Mouse (Mus musculus): ENCODE results near the gene Rab7b.

Gene Rab7b

GRCm38 (mm10) chr1:131739481-131740160 lies 51.1 kb downstream of the Rab7b start:
- no peak for DNase-seq

- no peak for DNase-seq
These were observed 55.5 kb downstream of the Rab7b start, which contains the start of gene Slc26a9 for GRCm38 (mm10) chr1:131743868-131744464. Slc26a9 (plus strand) TSS chr1:131744022.

- no peak for DNase-seq
These were observed 56.9 kb downstream of the Rab7b start for GRCm38 (mm10) chr1:131745391-131745790.

- no peak for DNase-seq
These were observed 59.3 kb downstream of the Rab7b start for GRCm38 (mm10) chr1:131747761-131748160.

GRCm38 (mm10) chr1:131748636-131749035 lies 60.1 kb downstream of the Rab7b start:
- DNase-seq = no peak

- DNase-seq = no peak
These were observed 61.4 kb downstream of the Rab7b start for GRCm38 (mm10) chr1:131749706-131750545.

GRCm38 (mm10) chr1:131751181-131751890 lies 62.8 kb downstream of the Rab7b start:
- DNase-seq = no peak

GRCm38 (mm10) chr1:131751891-131752311 lies 63.4 kb downstream of the Rab7b start:
- peak; percentile 58 for DNase-seq

GRCm38 (mm10) chr1:131754212-131754829 lies 65.8 kb downstream of the Rab7b start:
- DNase-seq = no peak

GRCm38 (mm10) chr1:131754916-131755315 lies 66.4 kb downstream of the Rab7b start:
- no peak for DNase-seq

- no peak for DNase-seq
These were observed 68.7 kb downstream of the Rab7b start for GRCm38 (mm10) chr1:131757211-131757610.

- no peak for DNase-seq
These were observed 70.3 kb downstream of the Rab7b start for GRCm38 (mm10) chr1:131758796-131759195.

GRCm38 (mm10) chr1:131759667-131760427 lies 71.4 kb downstream of the Rab7b start:
- no peak for DNase-seq

GRCm38 (mm10) chr1:131760428-131760820 lies 71.9 kb downstream of the Rab7b start:
- DNase-seq = no peak

GRCm38 (mm10) chr1:131761079-131761831 lies 72.8 kb downstream of the Rab7b start:
- DNase-seq = no peak

GRCm38 (mm10) chr1:131763683-131764082 lies 75.2 kb downstream of the Rab7b start:
- no peak for DNase-seq

GRCm38 (mm10) chr1:131764581-131765338 lies 76.3 kb downstream of the Rab7b start:
- no peak for DNase-seq
